Mouse (Mus musculus) heart, adult 2 months (tissue): Measurements from ENCODE around the gene Gfral.

Experiments used
- CTCF ChIP-seq: fragments of 200-600 bp; IDR thresholded peaks from 2 replicates; pipeline ENCODE4 v1.8.1; 2022; ENCODE audit warnings: antibody characterized with exemption, mild to moderate bottlenecking, moderate library complexity
- EP300 ChIP-seq: fragments of 200-500 bp; IDR thresholded peaks from 2 replicates; pipeline ENCODE4 v1.6.1; 2011; ENCODE audit warnings: low read depth, low read length, control low read depth; ENCODE audit not compliant: insufficient read depth

GRCm38 (mm10) chr9:76230400-76230799 lies 16.9 kb upstream of the Gfral start:
- no peak for TF ChIP-seq CTCF
- TF ChIP-seq EP300 = no peak
